Mouse (Mus musculus): ENCODE data around the gene Mrpl43.

- TF ChIP-seq CTCF (IDR thresholded peaks at IDR 0.05) (no peak), POLR2A (IDR thresholded peaks at IDR 0.05; ENCODE audit: insufficient read depth, low read depth, low read length) (no peak)
These were observed 48.8 kb upstream of the Mrpl43 start for GRCm38 (mm10) chr19:45054892-45055690.

All from heart, adult 2 months (tissue).